Mouse (Mus musculus): ENCODE results near the gene Gabra5. TPM values are rescaled to one million over a fixed set of nuclear protein-coding genes. Genes with fewer than 3 reads are reported as not detected.

Gene Gabra5
- not detected for polyA plus RNA-seq (2017; shearing (Covaris generic))

DNA sequence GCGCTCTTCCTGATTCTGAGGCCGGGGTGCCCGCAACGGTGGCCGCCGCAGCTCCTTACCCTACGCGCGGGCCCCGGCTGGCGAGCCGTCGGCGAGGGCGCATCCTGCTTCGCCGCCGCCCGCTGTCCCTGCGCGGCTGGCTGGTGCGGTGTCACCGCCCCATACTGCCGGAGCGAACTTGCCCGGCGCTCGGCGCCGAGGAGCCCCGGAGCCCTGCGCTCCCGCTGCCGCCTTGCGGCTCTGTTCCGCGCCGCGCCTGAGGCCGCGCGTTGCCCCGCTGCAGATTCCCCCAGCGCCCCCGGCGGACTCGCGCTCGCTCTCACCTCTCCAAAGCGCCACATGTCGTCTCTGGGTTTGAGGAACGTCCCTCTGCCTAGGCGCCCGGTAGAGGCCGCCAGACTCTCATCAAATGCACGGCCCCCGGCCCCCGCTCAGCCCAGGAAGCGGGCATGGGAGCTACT is at the start of gene Gabra5:
Gabra5 (minus strand) TSS at position 379 of the 461 bp plus-strand sequence.

GRCm38 (mm10) chr7:57419392-57419791 is 90.5 kb downstream of the Gabra5 start, which contains the start of gene Gabrb3:
Gene Gabrb3, plus strand, starts transcription at chr7:57419692.

GRCm38 (mm10) chr7:57386517-57387340 is 123.1 kb downstream of the Gabra5 start, which contains the start of gene Gabrg3:
Gene Gabrg3, minus strand, starts transcription at chr7:57387188.

Other genes starting within 250 kb of the Gabra5 start
- not detected for gene Gabrg3, start 122.9 kb downstream of the Gabra5 start, polyA plus RNA-seq (2017; shearing (Covaris generic))
- gene Gabrb3, start 90.4 kb downstream of the Gabra5 start, polyA plus RNA-seq (2017; shearing (Covaris generic)): 0.80 TPM